Mouse (Mus musculus) liver, postnatal 0 days (tissue): Measurements from ENCODE around the gene Zfp638. TPM values are rescaled to one million over a fixed set of nuclear protein-coding genes. Genes with fewer than 3 reads are reported as not detected.

Experiments
- ATAC-seq: fragments of 200-750 bp; cut with Nextera tagmentation; 2 replicates; pipeline ENCODE4 v1.8.0; 2017; ENCODE audit warnings: mild to moderate bottlenecking, moderate library complexity
- DNase-seq: peaks from one replicate; pipeline ENCODE4 v3.0.0-alpha.2; 2016
- H3K27ac ChIP-seq: fragments of 300-500 bp; sonication (generic); 2 replicates; pipeline ENCODE4 v1.5.1; 2014; ENCODE audit warnings: antibody characterized with exemption, moderate library complexity, mild to moderate bottlenecking, low read depth
- H3K27me3 ChIP-seq: fragments of 300-500 bp; sonication (generic); 2 replicates; pipeline ENCODE4 v1.6.1; 2014; ENCODE audit warnings: low read length, control low read depth, mixed read lengths; ENCODE audit not compliant: insufficient read depth
- H3K36me3 ChIP-seq: fragments of 300-500 bp; sonication (generic); replicated peaks from 2 replicates; pipeline ENCODE4 v1.6.1; 2014; ENCODE audit warnings: mild to moderate bottlenecking, control low read depth, low read length, moderate library complexity, mixed read lengths; ENCODE audit not compliant: insufficient read depth
- H3K4me1 ChIP-seq: fragments of 300-500 bp; sonication (generic); 2 replicates; pipeline ENCODE4 v1.6.1; 2014; ENCODE audit warnings: antibody characterized with exemption, mild to moderate bottlenecking, control low read depth; ENCODE audit not compliant: insufficient read depth
- H3K4me2 ChIP-seq: fragments of 300-500 bp; sonication (generic); 2 replicates; pipeline ENCODE4 v1.6.1; 2014; ENCODE audit warnings: low read depth, mild to moderate bottlenecking, low read length, moderate library complexity, mixed read lengths
- H3K4me3 ChIP-seq: fragments of 300-500 bp; sonication (generic); 2 replicates; pipeline ENCODE4 v1.5.1; 2014; ENCODE audit warnings: low read depth, low read length
- H3K9ac ChIP-seq: fragments of 300-500 bp; sonication (generic); replicated peaks from 2 replicates; pipeline ENCODE4 v1.6.1; 2014; ENCODE audit warnings: mild to moderate bottlenecking, moderate library complexity
- H3K9me3 ChIP-seq: fragments of 300-500 bp; sonication (generic); 2 replicates; pipeline ENCODE4 v1.6.1; 2016; ENCODE audit warnings: mild to moderate bottlenecking, control low read depth, low read length, mixed read lengths
- CTCF ChIP-seq: sonication (generic); IDR thresholded peaks from 2 replicates; pipeline ENCODE4 v1.5.1; 2016; ENCODE audit warnings: antibody characterized with exemption, low read depth
- EP300 ChIP-seq: IDR thresholded peaks from 2 replicates; pipeline ENCODE4 v1.6.1; 2016; ENCODE audit warnings: antibody characterized with exemption, low read depth, mild to moderate bottlenecking
- WGBS: fragments of 180-500 bp; shearing (Covaris S2); extraction: QIAGEN DNeasy Blood & Tissue Kit; methylation state at CpG from one replicate; pipeline ENCODE4 v1.1.7; 2014; ENCODE audit not compliant: insufficient replicate concordance; 5-methylcytosine and 5-hydroxymethylcytosine counted together
- polyA plus RNA-seq: library from polyadenylated mRNA; unstranded; fragments of >200 nt; fragmentation: Nextera tagmentation; extraction: Ambion mirVana; gene quantifications from 2 replicates; pipeline ENCODE4 v1.2.1, GENCODE M21; 2015

Zfp638 gene
- polyA plus RNA-seq, 1 experiment from 2014 or later: 12.0 TPM

- no peak overlapping the region for H3K27ac ChIP-seq
- H3K36me3 ChIP-seq: no peaks in the 10 kb centered on the region
- no peaks in the 10 kb centered on the region for H3K9me3 ChIP-seq
- TF ChIP-seq EP300 (no peak), CTCF (no peak)
- H3K4me2 ChIP-seq: no peak overlapping the region
- H3K9ac ChIP-seq: no peak overlapping the region
- no peak overlapping the region for H3K4me3 ChIP-seq
- no peak for ATAC-seq
- WGBS: 75% methylated on average over 2 of the region's 2 CpGs
- no peak for DNase-seq
- H3K4me1 ChIP-seq: no peaks in the 10 kb centered on the region
- no peaks in the 10 kb centered on the region for H3K27me3 ChIP-seq
Measured at GRCm38 (mm10) chr6:83836826-83837225, 30.1 kb upstream of the Zfp638 start.

- 57% methylated on average over 2 of the region's 2 CpGs for WGBS
- Histone ChIP-seq H3K4me1 (no peaks in the 10 kb centered on the region), H3K9me3 (no peaks in the 10 kb centered on the region), H3K36me3 (no peaks in the 10 kb centered on the region), H3K27ac (no peak overlapping the region), H3K9ac (no peak overlapping the region), H3K4me3 (no peak overlapping the region), H3K27me3 (no peaks in the 10 kb centered on the region), H3K4me2 (no peak overlapping the region)
- DNase-seq (no peak), ATAC-seq (no peak)
- no peak for TF ChIP-seq CTCF
- no peak for TF ChIP-seq EP300
Measured at GRCm38 (mm10) chr6:83838046-83838445, 28.9 kb upstream of the Zfp638 start.

GRCm38 (mm10) chr6:83840086-83840485, 26.8 kb upstream of the Zfp638 start:
- ATAC-seq (no peak), DNase-seq (no peak)
- no peak overlapping the region for H3K4me2 ChIP-seq
- TF ChIP-seq EP300 (no peak), CTCF (no peak)
- no peaks in the 10 kb centered on the region for H3K27me3 ChIP-seq
- H3K36me3 ChIP-seq: no peaks in the 10 kb centered on the region
- no peaks in the 10 kb centered on the region for H3K4me1 ChIP-seq
- no peak overlapping the region for H3K9ac ChIP-seq
- H3K27ac ChIP-seq: no peak overlapping the region
- H3K4me3 ChIP-seq: no peak overlapping the region
- 78% methylated on average over 6 of the region's 6 CpGs for WGBS
- no peaks in the 10 kb centered on the region for H3K9me3 ChIP-seq

GRCm38 (mm10) chr6:83844913-83845312, 22.0 kb upstream of the Zfp638 start:
- ATAC-seq (no peak), DNase-seq (no peak)
- WGBS: 59% methylated on average over 10 of the region's 10 CpGs
- Histone ChIP-seq H3K4me1 (no peaks in the 10 kb centered on the region), H3K4me2 (no peak overlapping the region), H3K36me3 (no peaks in the 10 kb centered on the region), H3K9me3 (no peaks in the 10 kb centered on the region), H3K4me3 (no peak overlapping the region), H3K9ac (no peak overlapping the region), H3K27ac (no peak overlapping the region), H3K27me3 (no peaks in the 10 kb centered on the region)
- TF ChIP-seq EP300 (no peak), CTCF (no peak)

GRCm38 (mm10) chr6:83846141-83846540, 20.8 kb upstream of the Zfp638 start:
- no peak overlapping the region for H3K9ac ChIP-seq
- no peaks in the 10 kb centered on the region for H3K9me3 ChIP-seq
- WGBS: 85% methylated on average over 2 of the region's 2 CpGs
- H3K27ac ChIP-seq: no peak overlapping the region
- H3K4me1 ChIP-seq: no peaks in the 10 kb centered on the region
- no peaks in the 10 kb centered on the region for H3K27me3 ChIP-seq
- H3K4me2 ChIP-seq: no peak overlapping the region
- no peaks in the 10 kb centered on the region for H3K36me3 ChIP-seq
- no peak for DNase-seq
- no peak overlapping the region for H3K4me3 ChIP-seq
- ATAC-seq: no peak
- TF ChIP-seq EP300 (no peak), CTCF (no peak)

- Histone ChIP-seq H3K4me3 (no peak overlapping the region), H3K27me3 (no peaks in the 10 kb centered on the region), H3K27ac (no peak overlapping the region), H3K4me2 (no peak overlapping the region), H3K9me3 (no peaks in the 10 kb centered on the region), H3K36me3 (no peaks in the 10 kb centered on the region), H3K4me1 (no peaks in the 10 kb centered on the region), H3K9ac (no peak overlapping the region)
- TF ChIP-seq EP300: no peak
- TF ChIP-seq CTCF: no peak
- 78% methylated on average over 2 of the region's 2 CpGs for WGBS
- ATAC-seq (no peak), DNase-seq (no peak)
Measured at GRCm38 (mm10) chr6:83849446-83849845, 17.5 kb upstream of the Zfp638 start.

GRCm38 (mm10) chr6:83857476-83857875, 9.4 kb upstream of the Zfp638 start:
- H3K4me1 ChIP-seq: no peaks in the 10 kb centered on the region
- WGBS: 71% methylated on average over 5 of the region's 5 CpGs
- H3K9ac ChIP-seq: no peak overlapping the region
- no peak overlapping the region for H3K27ac ChIP-seq
- TF ChIP-seq CTCF (no peak), EP300 (no peak)
- H3K36me3 ChIP-seq: no peaks in the 10 kb centered on the region
- H3K9me3 ChIP-seq: no peaks in the 10 kb centered on the region
- no peak for ATAC-seq
- H3K27me3 ChIP-seq: no peaks in the 10 kb centered on the region
- no peak overlapping the region for H3K4me2 ChIP-seq
- no peak for DNase-seq
- no peak overlapping the region for H3K4me3 ChIP-seq
